Mouse (Mus musculus): ENCODE measurements at regions not wholly inside any gene's neighbourhood (a gene's known extent, or its start where the extent isn't known, plus 50 kb on each side); places are given as distances from the start of the nearest gene placed in this dataset.

DNA sequence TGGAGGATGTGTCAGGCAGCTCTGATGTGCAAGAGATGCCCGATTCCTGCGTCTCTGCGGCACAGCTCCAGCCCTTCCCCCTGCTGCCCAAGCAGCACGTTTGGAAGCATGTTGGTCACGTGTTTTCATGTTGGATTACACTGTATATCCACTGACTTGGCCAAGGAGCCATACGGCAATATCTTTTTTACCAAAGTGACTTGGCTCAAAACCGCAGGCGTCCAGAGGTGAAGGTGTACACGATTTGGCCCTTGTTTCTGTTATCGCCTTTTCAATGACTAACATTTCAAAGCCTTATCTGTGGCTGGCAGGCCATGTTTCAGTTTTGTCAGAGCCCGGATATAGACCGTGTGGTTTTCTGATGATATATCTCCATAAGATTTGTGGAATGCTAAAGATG, 173.2 kb downstream of the Tbx18 start:
- H3K4me1 ChIP-seq: no peaks in the 10 kb centered on the region
- H3K4me2 ChIP-seq: no peak overlapping the region
- no peak overlapping the region for H3K4me3 ChIP-seq
- no peak overlapping the region for H3K9ac ChIP-seq
- WGBS: 88% methylated on average over 12 of the region's 12 CpGs
- no peak for ATAC-seq
- no peaks in the 10 kb centered on the region for H3K9me3 ChIP-seq (replicated peaks)
- no peaks in the 10 kb centered on the region for H3K27me3 ChIP-seq
- H3K27ac ChIP-seq: no peak overlapping the region
- H3K36me3 ChIP-seq (ENCODE audit: poor library complexity, severe bottlenecking): no peaks in the 10 kb centered on the region

DNA sequence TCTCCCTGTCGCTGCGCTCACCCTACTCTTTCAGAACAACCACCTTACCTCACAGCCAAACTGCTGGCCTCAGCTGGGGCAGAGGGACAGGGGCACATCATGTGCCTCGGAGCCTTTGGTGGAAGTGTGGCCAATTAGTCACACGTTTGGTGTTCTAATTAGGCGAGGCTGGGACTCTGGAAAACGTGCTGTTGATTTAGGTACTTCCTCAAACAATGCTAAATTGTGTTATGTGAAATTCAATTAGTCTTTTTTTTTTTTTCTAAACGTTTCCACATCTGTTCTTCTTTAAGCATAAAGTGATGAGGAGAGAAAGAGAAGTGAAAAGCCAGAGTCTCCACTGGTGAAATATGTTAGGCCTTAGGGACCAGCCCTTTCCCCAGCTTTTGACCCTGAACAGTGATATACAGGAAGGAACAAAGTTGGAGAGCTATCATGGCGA, 174.1 kb downstream of the Tbx18 start:
- ATAC-seq: no peak
- H3K9ac ChIP-seq: no peak overlapping the region
- no peak overlapping the region for H3K27ac ChIP-seq
- no peaks in the 10 kb centered on the region for H3K36me3 ChIP-seq (ENCODE audit: poor library complexity, severe bottlenecking)
- no peaks in the 10 kb centered on the region for H3K4me1 ChIP-seq
- 20% methylated on average over 8 of the region's 8 CpGs for WGBS
- no peak overlapping the region for H3K4me3 ChIP-seq
- H3K27me3 ChIP-seq: no peaks in the 10 kb centered on the region
- H3K9me3 ChIP-seq (replicated peaks): no peaks in the 10 kb centered on the region
- no peak overlapping the region for H3K4me2 ChIP-seq

DNA sequence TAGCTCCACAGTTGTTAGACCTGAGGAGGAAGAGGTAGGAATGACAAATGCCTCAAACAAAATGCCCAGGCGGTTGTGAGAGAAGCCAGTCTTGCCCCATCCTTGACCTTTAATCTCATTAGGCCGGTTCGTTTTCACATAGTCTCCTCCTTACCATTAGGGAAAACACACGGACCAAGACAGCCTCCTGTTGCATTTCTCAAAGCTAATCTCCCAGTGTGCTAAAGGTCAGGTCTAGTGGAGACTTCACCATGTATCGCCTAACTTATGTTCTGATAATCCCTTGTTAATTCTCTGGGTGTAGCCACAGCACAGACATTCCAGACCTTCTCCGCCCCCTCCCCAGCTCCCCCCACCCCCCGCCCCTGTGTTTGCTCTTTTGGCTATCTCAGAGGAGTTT, 174.5 kb downstream of the Tbx18 start:
- Histone ChIP-seq H3K27ac (no peak overlapping the region), H3K4me3 (no peak overlapping the region), H3K9me3 (replicated peaks) (no peaks in the 10 kb centered on the region), H3K4me1 (no peaks in the 10 kb centered on the region), H3K4me2 (no peak overlapping the region), H3K36me3 (ENCODE audit: poor library complexity, severe bottlenecking) (no peaks in the 10 kb centered on the region), H3K9ac (no peak overlapping the region), H3K27me3 (no peaks in the 10 kb centered on the region)
- WGBS: 14% methylated on average over 7 of the region's 7 CpGs
- no peak for ATAC-seq

DNA sequence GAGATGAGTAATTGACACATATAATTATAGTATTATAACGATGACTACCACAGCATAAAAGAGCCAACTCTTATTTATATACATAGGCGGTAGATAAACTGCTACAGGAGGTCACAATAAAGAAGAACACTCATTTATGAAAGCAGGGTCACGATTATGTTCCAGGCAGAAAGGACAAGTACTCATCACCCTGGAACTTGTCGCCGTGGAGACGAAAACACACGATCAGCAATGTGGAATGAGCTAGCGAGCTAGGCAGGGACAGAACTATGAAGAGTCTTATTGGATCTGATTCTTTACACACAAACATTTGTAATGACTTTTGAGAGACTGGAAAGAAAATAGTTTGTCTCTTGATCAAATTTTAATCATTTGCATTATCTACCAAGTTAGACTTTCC, 197.9 kb downstream of the Tbx18 start:
- no peaks in the 10 kb centered on the region for H3K4me1 ChIP-seq
- H3K27me3 ChIP-seq: no peaks in the 10 kb centered on the region
- H3K36me3 ChIP-seq (ENCODE audit: poor library complexity, severe bottlenecking): no peaks in the 10 kb centered on the region
- ATAC-seq: no peak
- H3K9me3 ChIP-seq (replicated peaks): no peaks in the 10 kb centered on the region
- WGBS: 51% methylated on average over 8 of the region's 8 CpGs
- H3K4me2 ChIP-seq: no peak overlapping the region
- no peak overlapping the region for H3K9ac ChIP-seq
- H3K4me3 ChIP-seq: no peak overlapping the region
- H3K27ac ChIP-seq: no peak overlapping the region

DNA sequence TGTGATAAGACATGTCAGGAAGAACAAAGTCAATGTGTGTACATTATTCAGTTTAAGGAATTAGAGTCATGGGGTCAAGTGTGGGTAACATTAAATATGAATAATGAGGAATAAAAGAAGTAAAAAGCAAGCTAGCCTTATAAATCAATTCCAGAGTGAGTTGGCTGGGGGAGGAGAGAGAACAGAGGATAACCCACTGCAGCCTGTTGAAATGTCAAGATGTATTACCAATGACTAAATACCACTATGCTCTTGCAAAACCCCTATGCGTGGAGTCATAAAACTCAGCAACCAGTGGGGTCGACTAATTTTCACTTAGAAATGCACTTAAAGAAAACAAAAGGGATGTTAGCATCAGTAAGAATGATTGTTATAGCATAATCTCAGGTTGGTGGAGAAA, 201.2 kb downstream of the Tbx18 start:
- H3K27ac ChIP-seq: no peak overlapping the region
- no peaks in the 10 kb centered on the region for H3K9me3 ChIP-seq (replicated peaks)
- ATAC-seq: no peak
- H3K9ac ChIP-seq: no peak overlapping the region
- WGBS: 93% methylated on average over 2 of the region's 2 CpGs
- H3K36me3 ChIP-seq (ENCODE audit: poor library complexity, severe bottlenecking): no peaks in the 10 kb centered on the region
- no peaks in the 10 kb centered on the region for H3K4me1 ChIP-seq
- no peaks in the 10 kb centered on the region for H3K27me3 ChIP-seq
- no peak overlapping the region for H3K4me3 ChIP-seq
- no peak overlapping the region for H3K4me2 ChIP-seq

DNA sequence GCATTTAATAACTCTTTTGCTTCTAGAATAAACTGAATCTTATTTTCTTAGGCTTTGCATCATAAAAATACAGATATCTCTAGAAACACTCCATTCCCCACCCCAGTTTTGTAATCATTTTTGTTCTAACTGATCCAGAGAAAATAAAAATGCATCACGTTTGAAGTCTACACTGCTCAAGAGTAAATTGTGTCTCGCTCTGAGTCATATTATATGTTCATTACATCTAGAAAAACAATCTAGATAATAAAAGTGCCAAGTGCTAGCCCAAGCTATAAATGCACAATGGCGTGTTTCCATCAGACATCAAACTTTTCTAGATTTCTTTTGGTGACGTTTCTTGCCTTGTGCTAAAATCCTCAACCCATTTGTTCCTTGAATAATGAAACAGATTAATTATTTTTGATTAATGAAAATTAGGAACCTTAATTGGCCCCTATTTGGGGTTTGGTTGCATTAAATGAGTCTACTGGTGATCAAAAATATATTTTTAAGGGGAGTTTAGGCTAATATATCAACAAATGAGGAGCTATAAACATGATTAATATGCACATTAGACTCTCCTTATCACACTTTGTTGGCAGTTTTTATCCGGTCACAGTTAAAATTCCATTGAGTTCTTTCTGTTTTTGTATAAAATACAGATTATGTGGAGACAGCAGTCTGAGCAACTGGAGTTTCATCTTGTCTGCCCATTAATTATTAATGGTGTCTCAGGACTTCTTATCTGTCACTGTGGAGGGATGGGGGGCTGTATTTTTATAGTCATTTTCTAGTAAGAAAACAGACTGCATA, 206.0 kb downstream of the Tbx18 start:
- Histone ChIP-seq H3K27ac (no peak overlapping the region), H3K9ac (no peak overlapping the region), H3K36me3 (ENCODE audit: poor library complexity, severe bottlenecking) (no peaks in the 10 kb centered on the region), H3K9me3 (replicated peaks) (no peaks in the 10 kb centered on the region), H3K27me3 (no peaks in the 10 kb centered on the region), H3K4me1 (no peaks in the 10 kb centered on the region), H3K4me2 (no peak overlapping the region), H3K4me3 (no peak overlapping the region)
- no peak for ATAC-seq
- 84% methylated on average over 5 of the region's 5 CpGs for WGBS

DNA sequence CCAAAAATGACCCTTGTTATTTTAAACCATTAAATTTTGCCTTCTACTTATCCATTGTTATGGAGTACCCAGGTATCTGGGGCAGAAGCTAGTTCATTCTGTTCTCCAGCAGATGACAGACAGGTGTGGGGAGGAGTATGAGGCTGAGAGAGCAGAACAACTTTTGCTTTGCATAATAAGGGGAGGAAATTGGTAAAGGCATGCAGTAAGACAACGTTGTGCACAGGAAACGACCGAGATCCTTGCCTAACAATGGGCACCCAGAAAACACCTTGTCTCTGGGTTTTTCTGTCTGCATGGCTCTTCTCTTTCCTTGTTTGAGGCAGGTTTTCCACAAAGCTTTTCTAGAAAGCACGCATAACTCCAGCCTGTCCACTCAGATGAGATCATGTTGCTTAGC, 220.4 kb downstream of the Tbx18 start:
- H3K27ac ChIP-seq: no peak overlapping the region
- no peak overlapping the region for H3K4me3 ChIP-seq
- no peaks in the 10 kb centered on the region for H3K9me3 ChIP-seq (replicated peaks)
- no peak overlapping the region for H3K4me2 ChIP-seq
- H3K27me3 ChIP-seq: no peaks in the 10 kb centered on the region
- no peak for ATAC-seq
- no peak overlapping the region for H3K9ac ChIP-seq
- 76% methylated on average over 4 of the region's 4 CpGs for WGBS
- H3K36me3 ChIP-seq (ENCODE audit: poor library complexity, severe bottlenecking): no peaks in the 10 kb centered on the region
- no peaks in the 10 kb centered on the region for H3K4me1 ChIP-seq

DNA sequence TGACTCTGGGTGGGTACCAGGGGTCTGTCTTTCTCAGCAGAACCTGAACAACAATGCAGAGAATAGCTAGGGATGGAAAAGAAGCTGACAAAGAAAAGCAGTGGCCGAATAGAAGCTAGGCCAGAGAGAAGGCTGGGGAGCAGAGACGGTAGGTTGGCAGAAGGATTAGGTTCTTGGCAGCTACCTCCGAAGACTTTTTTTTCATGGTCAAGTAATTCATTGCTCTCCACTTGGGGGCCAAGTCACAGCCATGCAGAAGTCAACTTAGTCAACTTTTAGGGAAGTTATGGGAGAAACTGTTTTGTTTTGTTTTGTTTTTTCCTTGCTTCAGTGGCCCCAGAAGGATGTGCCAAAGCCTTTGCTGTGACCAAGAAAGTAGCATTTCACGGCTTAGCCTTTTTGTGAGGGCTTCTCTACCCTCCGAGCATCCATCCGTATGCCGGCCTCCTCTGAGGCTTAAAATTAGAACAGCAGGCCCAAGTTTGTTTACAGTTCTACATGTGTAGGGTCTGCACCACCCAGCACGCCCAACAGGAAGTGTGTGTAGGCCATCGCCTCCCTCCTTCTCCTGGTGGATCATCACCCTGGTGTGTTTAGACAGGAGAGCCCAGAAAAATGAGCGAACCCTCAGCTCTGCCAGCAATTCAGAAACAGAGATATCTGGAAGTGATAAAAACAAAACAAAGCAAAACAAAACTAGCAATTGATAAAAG, 226.2 kb downstream of the Tbx18 start:
- 81% methylated on average over 10 of the region's 10 CpGs for WGBS
- no peaks in the 10 kb centered on the region for H3K36me3 ChIP-seq (ENCODE audit: poor library complexity, severe bottlenecking)
- H3K4me3 ChIP-seq: no peak overlapping the region
- H3K9me3 ChIP-seq (replicated peaks): no peaks in the 10 kb centered on the region
- no peaks in the 10 kb centered on the region for H3K4me1 ChIP-seq
- no peak overlapping the region for H3K9ac ChIP-seq
- H3K4me2 ChIP-seq: no peak overlapping the region
- no peak overlapping the region for H3K27ac ChIP-seq
- ATAC-seq: no peak
- H3K27me3 ChIP-seq: no peaks in the 10 kb centered on the region

DNA sequence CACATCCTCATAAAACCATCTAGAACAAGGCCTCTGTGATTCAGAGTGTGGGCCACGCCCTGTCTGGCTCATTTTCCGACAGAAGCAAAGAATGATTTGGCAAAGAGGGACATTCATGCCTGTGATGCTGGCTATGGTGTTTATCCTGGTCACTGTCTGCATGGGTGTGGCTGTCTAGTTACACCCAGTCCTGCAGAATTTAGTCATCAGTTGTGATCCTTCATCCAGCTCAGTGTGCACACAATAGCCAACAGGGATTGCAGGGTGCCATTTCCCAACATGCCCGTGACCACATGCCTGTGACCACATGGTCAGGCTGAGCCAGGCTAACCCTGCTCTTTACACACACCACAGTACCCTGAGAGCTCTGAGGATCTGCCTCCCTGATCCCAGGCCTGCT, 208.8 kb upstream of the Cep162 start:
- H3K4me3 ChIP-seq: no peak overlapping the region
- no peak overlapping the region for H3K4me2 ChIP-seq
- no peaks in the 10 kb centered on the region for H3K36me3 ChIP-seq (ENCODE audit: poor library complexity, severe bottlenecking)
- no peak overlapping the region for H3K9ac ChIP-seq
- no peaks in the 10 kb centered on the region for H3K4me1 ChIP-seq
- ATAC-seq: no peak
- H3K27me3 ChIP-seq: no peaks in the 10 kb centered on the region
- WGBS: 84% methylated on average over 3 of the region's 3 CpGs
- no peak overlapping the region for H3K27ac ChIP-seq
- no peaks in the 10 kb centered on the region for H3K9me3 ChIP-seq (replicated peaks)

DNA sequence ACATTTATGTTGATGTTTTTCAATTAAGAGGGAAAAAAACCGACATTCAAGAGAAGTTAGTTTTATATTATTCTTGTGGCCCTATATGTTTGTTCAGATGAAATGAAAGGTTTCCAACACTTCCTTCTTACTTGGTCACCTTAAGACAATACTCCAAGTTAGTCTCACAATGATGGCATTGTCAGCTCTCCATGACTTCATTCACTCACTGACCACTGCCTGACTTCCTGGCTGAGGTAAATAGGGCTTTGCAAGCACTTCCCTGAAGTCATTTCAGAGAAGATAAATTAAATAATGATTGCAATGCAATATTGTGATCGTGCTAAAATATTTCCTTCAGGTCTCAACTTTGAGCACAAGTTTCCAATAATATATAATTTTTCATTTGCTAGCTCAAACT, 197.9 kb upstream of the Cep162 start:
- WGBS: 85% methylated on average over 2 of the region's 2 CpGs
- no peaks in the 10 kb centered on the region for H3K9me3 ChIP-seq (replicated peaks)
- H3K27ac ChIP-seq: no peak overlapping the region
- ATAC-seq: no peak
- no peaks in the 10 kb centered on the region for H3K36me3 ChIP-seq (ENCODE audit: poor library complexity, severe bottlenecking)
- no peaks in the 10 kb centered on the region for H3K4me1 ChIP-seq
- no peak overlapping the region for H3K4me3 ChIP-seq
- H3K27me3 ChIP-seq: no peaks in the 10 kb centered on the region
- no peak overlapping the region for H3K9ac ChIP-seq
- H3K4me2 ChIP-seq: no peak overlapping the region

DNA sequence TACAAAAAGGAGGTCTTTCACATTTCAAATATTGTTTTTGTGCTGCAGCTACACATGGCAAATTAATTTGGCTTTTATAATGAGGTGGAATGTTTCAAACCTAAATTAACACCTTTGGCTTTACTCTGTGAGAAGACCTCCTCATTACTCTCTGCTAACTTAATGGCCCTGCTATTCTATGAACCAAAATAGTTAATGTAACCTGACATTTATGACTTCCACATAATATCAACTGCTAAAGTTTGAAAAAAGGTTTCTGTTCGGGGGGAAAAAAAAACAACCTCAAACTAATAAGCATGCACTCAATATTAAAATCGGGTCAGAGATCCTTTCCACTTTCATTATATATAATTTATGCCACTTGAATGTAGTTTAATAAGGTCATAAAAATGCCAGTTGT, 197.2 kb upstream of the Cep162 start:
- 82% methylated on average over 2 of the region's 2 CpGs for WGBS

DNA sequence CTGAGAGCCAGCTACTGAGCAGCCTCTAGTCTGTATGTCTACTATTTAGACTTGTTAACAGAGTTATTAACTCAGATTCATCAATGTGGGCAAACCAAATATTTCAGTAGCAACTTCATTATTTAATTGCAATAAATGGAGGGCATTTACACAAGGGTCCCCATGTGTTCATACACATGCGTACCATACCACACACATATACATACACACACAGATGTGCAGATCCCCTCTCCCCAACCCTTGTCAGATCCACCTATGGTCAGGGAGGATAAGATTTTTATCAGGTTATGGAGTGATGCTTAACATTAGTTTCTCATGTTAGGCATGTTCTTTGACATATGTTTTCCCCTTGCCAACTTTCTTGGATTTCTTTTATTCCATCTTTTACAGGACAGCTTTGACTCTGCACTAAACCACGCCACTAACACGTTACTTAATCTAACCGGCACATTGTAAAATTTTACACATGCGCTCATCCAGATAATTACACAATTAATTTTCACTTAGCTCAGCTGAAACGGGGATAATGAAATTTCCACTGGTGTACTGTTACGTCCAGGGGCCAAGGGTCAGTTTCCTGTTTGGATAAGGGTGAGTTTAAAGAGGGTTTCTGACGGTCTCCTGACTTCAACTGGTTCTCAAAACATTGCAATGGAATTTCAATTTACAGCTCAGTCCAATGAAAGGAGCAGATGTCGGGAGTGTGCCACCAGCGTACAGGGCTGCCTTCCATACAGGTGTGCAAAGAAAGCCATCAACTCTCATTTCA, 188.3 kb upstream of the Cep162 start:
- Histone ChIP-seq H3K4me2 (no peak overlapping the region), H3K27me3 (no peaks in the 10 kb centered on the region), H3K27ac (no peak overlapping the region), H3K9me3 (replicated peaks) (no peaks in the 10 kb centered on the region), H3K9ac (no peak overlapping the region), H3K36me3 (ENCODE audit: poor library complexity, severe bottlenecking) (no peaks in the 10 kb centered on the region), H3K4me1 (no peaks in the 10 kb centered on the region), H3K4me3 (no peak overlapping the region)
- no peak for ATAC-seq
- 63% methylated on average over 10 of the region's 10 CpGs for WGBS

More for the DNA sequence above, 197.2 kb upstream of the Cep162 start:
- no peak overlapping the region for H3K27ac ChIP-seq
- ATAC-seq: no peak
- no peaks in the 10 kb centered on the region for H3K27me3 ChIP-seq
- H3K4me1 ChIP-seq: no peaks in the 10 kb centered on the region
- no peaks in the 10 kb centered on the region for H3K36me3 ChIP-seq (ENCODE audit: poor library complexity, severe bottlenecking)
- H3K4me3 ChIP-seq: no peak overlapping the region
- H3K4me2 ChIP-seq: no peak overlapping the region
- no peak overlapping the region for H3K9ac ChIP-seq
- no peaks in the 10 kb centered on the region for H3K9me3 ChIP-seq (replicated peaks)

Data from forebrain, embryonic 13.5 days (tissue).